Mouse (Mus musculus) small intestine, adult 2 months (tissue): ENCODE measurements around the gene Fgr.

ENCODE experiments used
- CTCF ChIP-seq: fragments of 200-500 bp; IDR thresholded peaks from 2 replicates; pipeline ENCODE4 v1.5.1; 2012; ENCODE audit warnings: low read depth, mild to moderate bottlenecking, control low read depth, inconsistent platforms, low read length, moderate library complexity, mixed read lengths; ENCODE audit not compliant: insufficient replicate concordance, insufficient read length; ENCODE audit errors: extremely low read depth
- POLR2A ChIP-seq: fragments of 200-500 bp; IDR thresholded peaks from 2 replicates; pipeline ENCODE4 v1.6.1; 2012; ENCODE audit warnings: low read depth, mild to moderate bottlenecking, control low read depth, inconsistent platforms, low read length, moderate library complexity

DNA sequence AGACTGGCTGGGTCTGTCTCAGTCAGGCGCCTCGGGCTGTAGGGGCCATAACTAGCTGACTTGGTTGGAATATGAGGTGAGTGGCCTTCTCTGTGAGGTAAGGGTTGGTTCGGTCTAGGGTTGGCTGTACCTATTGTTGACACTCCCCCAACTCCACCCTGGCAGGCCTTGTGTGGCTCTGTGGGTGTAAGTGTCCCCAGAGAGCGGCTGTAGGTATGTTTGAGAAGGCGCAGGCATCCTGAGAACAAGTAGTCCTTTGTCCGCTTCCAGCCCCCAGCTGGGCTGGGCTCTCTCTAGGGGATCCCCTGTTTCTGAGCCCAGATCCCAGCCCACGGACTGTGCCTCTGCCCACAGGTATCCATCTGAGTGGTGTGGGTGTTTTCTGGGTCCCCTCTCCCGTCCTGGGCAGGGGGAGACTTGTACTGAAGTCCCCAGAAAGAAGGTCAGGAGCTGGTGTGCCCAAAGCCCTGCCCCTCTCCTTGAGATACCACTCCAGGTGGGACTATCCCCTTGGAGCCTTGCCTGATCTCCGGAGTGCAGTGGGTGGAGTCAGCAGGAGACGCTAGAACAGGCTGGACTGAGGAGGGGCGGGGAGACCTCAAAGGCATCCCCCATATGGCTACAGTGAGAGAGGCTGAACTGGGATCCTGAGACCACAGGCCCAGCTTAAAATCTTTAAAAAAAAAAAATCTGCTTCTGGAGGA lies 72.0 kb downstream of the Fgr start:
- TF ChIP-seq CTCF (no peak), POLR2A (no peak)
